Mouse (Mus musculus) brain, embryonic 14.5 days (tissue): Measurements from ENCODE around the gene Tenm2. TPM values are rescaled to one million over a fixed set of nuclear protein-coding genes. Genes with fewer than 3 reads are reported as not detected.

Experiments
- DNase-seq: peaks from one replicate; pipeline ENCODE4 v3.0.0-alpha.2; 2011; ENCODE audit warnings: low read depth
- CTCF ChIP-seq: fragments of 200-500 bp; IDR thresholded peaks from 2 replicates; pipeline ENCODE4 v1.5.1; 2012; ENCODE audit warnings: inconsistent platforms, mild to moderate bottlenecking, moderate library complexity, borderline replicate concordance; ENCODE audit not compliant: insufficient read depth, insufficient read length; ENCODE audit errors: extremely low read depth
- POLR2A ChIP-seq: fragments of 200-500 bp; IDR thresholded peaks from 2 replicates; pipeline ENCODE4 v1.6.1; 2012; ENCODE audit warnings: mild to moderate bottlenecking, inconsistent platforms, borderline replicate concordance; ENCODE audit not compliant: poor library complexity, insufficient read depth, insufficient read length, severe bottlenecking; ENCODE audit errors: extremely low read depth
- polyA plus RNA-seq: library from polyadenylated mRNA; depleted of rRNA; stranded (reverse); fragments of >200 nt; gene quantifications from 2 replicates; pipeline ENCODE4 v1.2.3, GENCODE M21; 2012

The Tenm2 gene
- polyA plus RNA-seq, 1 experiment, result 47.2 TPM

- peak; percentile 90 for DNase-seq
- TF ChIP-seq CTCF (no peak), POLR2A (no peak)
Measured at GRCm38 (mm10) chr11:36243747-36244490, 991.8 kb downstream of the Tenm2 start.

GRCm38 (mm10) chr11:36238890-36239289 lies 996.9 kb downstream of the Tenm2 start:
- DNase-seq, result peak; percentile 76
- no peak for TF ChIP-seq POLR2A
- TF ChIP-seq CTCF, result no peak

GRCm38 (mm10) chr11:36228654-36229053 lies 1007.1 kb downstream of the Tenm2 start:
- TF ChIP-seq POLR2A (no peak), CTCF (no peak)
- DNase-seq, result no peak

GRCm38 (mm10) chr11:36228196-36228595 lies 1007.6 kb downstream of the Tenm2 start:
- no peak for DNase-seq
- TF ChIP-seq CTCF (no peak), POLR2A (no peak)

- no peak for DNase-seq
- TF ChIP-seq CTCF (no peak), POLR2A (no peak)
Measured at GRCm38 (mm10) chr11:36226061-36226460, 1009.7 kb downstream of the Tenm2 start.

GRCm38 (mm10) chr11:36223716-36224439 lies 1011.9 kb downstream of the Tenm2 start:
- peak; percentile 51 for DNase-seq
- TF ChIP-seq POLR2A, result no peak
- TF ChIP-seq CTCF, result no peak

GRCm38 (mm10) chr11:36222071-36222470 lies 1013.7 kb downstream of the Tenm2 start:
- TF ChIP-seq POLR2A (no peak), CTCF (no peak)
- no peak for DNase-seq

GRCm38 (mm10) chr11:36221271-36221975 lies 1014.3 kb downstream of the Tenm2 start:
- DNase-seq, result peak; percentile 97
- TF ChIP-seq POLR2A (no peak), CTCF (peak; percentile 92)

GRCm38 (mm10) chr11:36220651-36221050 lies 1015.1 kb downstream of the Tenm2 start:
- TF ChIP-seq CTCF (no peak), POLR2A (no peak)
- peak; percentile 87 for DNase-seq

GRCm38 (mm10) chr11:36219586-36219985 lies 1016.2 kb downstream of the Tenm2 start:
- DNase-seq, result no peak
- TF ChIP-seq POLR2A, result no peak

- no peak for DNase-seq
- TF ChIP-seq CTCF (no peak), POLR2A (no peak)
Measured at GRCm38 (mm10) chr11:36214589-36214988, 1021.2 kb downstream of the Tenm2 start.
